Mouse (Mus musculus) ES-Bruce4 (cell line): ENCODE data around the gene Prkaa2.

Experiments used
- EP300 ChIP-seq: IDR thresholded peaks from 2 replicates; pipeline ENCODE4 v1.6.1; 2011; ENCODE audit warnings: low read depth, low read length; ENCODE audit not compliant: insufficient read depth
- POLR2A ChIP-seq: IDR thresholded peaks from one replicate; pipeline ENCODE4 v1.8.1; 2011; ENCODE audit warnings: low read length; ENCODE audit not compliant: insufficient read depth

DNA sequence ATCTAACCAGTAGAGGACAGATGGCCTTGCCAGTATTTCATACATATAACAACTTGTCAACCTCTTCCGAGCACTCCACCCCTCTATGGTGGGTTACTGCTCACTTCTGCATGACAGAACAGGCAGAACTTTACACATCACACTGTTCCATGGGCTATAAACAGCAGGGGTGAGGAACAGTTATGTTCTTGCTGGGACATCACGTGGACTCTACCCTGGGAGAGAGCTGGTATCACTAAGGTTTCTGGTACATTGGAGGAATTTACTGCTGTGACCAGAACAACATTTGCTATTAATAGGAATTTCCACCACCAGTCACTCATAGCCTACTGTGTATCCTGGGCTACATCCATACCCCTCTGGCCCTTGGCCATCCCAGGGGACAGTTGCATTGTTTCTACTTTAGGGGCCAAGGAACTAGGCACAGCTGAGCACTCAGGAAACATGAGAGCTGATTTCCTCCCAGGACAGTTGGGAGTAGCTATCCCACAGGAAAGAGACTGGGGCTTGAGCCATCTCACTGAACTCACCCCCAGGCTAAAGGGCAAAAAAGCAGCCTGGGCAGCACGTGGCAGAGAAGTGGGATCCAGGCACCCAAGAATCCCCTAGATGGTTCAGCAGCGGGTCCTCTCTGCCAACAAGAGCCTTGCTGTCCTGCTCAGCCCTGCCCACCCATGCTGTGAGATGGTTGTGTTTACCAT lies 23.8 kb upstream of the Prkaa2 start:
- TF ChIP-seq EP300 (no peak), POLR2A (no peak)
